Mouse (Mus musculus): ENCODE measurements around the gene Gm45021.

The Gm45021 gene

DNA sequence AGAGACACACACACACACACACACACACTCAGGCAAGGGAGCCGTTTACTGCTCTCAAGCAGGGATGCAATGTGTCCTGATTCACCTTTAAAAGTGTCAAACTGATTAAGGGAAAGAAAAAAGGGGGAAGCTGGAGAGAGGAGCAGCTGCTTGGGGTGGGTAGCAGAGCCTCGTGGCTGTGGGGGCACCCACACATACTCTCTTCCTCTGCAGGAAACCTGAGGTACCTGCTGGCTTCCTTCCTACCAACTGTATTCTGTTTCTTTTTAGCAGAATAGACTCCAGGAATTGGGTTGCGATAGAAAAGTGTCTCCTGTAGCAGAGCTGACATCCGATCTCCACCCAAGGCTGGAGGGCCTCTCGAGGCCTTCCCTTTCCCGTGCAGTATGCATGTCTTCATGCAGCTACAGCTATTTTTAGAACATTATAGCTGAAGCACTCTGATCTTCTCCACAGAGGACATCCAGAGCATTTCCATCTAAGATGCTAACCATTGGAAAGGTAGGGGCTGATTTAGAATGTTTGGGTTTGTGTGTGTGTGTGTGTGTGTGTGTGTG is at the start of gene Gm45021:
TSS of gene Gm45021 (plus strand) at position 417 of the 557 bp plus-strand sequence.
- DNase-seq (ENCODE audit: low spot score in 2 of 2): no peak

DNA sequence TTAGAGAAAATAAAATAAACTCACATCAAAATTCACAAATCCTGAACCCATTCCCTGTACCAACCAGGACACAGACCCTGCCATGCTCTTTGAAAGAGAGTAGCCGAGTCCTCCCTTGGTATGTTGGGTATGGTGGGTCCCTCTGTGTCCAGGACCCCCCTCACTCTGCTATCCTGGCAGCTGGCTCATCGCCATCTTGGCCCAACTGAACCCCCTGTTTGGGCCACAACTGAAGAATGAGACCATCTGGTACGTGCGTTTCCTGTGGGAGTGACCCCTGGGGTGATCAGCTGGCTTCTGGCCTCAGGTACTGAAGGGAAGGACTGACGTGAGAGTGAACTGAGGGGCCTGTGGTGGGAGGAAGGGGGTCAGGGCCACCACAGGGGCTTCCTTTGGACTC is 49.5 kb upstream of the Gm45021 start:
- DNase-seq (ENCODE audit: low spot score in 2 of 2): peak in 1 of 2 experiments; percentile 50

DNA sequence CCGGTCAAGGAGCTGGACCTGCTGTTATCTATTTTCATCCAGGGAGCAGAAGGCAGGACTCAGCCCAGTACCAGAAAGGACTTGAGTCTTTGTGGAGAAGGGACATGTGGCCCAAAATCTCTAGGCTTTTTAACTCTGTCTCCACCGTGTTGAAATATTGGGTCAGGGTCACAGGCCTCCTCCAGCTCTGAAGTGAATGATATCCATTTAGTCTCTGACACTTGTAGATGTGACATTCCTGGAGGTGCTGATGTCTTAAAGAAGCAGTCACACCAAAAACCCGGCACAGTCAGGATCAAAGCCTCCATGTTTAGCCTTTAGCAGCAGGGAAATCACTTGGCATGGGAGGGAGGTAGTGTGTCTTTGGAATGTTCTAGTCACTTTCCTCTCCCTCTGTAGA is 48.7 kb upstream of the Gm45021 start:
- DNase-seq (ENCODE audit: low spot score in 2 of 2): no peak

DNA sequence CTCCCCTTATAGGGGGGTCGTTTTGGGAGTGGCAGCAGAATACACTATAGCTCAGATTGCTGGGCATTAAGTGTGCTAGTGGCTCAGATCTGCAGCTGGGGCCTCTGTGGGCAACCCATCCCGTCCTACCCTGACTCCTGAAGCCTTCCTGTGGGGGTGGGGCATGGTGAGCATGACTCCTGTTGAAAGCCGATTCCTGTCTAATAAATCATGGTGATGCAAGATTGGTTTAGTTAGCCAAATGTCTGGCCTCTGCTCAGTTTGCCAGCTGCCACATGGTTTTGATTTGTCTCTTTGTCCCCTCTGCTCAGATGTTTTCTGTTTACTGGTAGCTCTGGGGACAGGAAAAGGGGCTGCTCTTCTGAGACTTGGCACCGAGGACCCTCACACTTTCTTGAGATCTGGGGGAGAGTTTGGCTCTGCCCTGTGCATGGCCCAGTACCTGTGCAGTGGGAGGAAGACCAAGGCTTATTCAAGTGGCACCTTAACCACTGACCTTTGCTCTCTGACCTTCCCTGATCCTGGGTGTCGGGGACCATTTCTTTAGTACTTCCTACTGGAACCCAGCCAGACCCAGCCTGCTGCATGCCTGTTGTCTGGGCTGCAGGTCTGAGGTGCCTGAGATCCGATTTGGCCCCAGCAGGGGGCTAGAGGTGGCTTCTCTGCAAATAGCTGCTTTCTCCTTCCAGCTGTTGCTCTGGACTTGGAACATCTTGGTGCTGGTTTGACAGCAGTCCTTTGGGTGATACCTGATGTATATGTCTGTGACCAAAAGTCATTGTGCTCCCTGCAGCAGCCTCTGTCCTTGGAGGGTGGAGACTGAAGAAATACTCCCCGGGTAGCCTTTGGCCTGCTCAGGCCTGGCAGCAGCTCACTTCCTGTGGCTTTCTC is 47.6 kb upstream of the Gm45021 start:
- DNase-seq (ENCODE audit: low spot score in 2 of 2): no peak

DNA sequence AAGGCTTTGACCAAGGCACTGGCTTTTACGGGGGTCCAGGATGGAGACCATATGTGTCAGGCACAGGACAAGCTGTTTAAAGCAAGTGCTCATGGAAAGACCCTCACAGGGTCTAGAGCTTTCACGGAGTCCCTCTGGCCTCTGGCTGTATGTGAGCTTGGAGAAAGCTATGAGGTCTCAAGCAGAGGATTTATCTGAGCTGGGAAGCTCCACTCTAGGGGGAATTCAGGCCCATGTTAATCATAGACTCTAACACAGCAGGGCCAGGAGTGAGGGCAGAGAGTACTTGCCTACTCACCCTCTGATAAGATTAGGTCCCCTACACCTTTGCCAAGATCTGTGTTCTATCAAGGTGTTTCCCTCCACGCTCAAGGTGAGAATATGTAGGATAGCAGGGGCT is 46.8 kb upstream of the Gm45021 start:
- DNase-seq (ENCODE audit: low spot score in 2 of 2): no peak

DNA sequence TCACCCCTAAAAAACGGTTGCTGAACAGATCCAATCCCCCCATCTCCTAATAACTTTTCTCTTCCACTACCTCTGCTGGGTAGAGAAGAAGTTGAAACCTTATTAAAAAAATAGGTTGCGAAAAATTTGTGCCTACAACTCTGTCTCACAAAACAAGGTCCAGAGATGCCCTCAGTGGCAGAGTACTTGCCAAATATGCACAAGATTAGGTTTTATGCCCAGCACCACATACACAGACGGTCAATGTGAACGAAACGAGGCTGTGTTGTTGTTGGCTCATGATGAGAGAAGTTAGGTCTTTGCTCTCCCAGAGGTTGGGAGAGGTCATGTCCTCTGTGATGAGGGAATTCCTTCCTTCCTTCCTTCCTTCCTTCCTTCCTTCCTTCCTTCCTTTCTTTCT is 44.2 kb upstream of the Gm45021 start:
- DNase-seq (ENCODE audit: low spot score in 2 of 2): no peak

DNA sequence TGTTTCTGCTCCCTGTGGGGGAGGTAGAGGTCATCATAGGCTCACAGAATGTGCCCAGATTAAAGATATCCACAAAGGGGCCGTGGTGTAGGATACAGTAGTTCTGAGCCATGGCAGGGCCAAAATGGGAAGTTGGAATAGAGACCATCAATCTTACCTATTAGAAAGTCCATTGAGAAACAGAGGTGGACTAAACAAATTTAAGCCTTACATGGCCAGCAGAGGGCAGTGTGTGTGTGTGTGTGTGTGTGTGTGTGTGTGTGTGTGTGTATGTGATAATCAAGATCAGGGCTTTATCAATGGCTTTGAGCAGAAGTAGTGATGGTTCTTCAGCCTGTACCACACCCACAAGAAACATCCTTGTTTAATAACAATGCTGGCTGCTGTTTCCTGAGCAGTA is 43.1 kb upstream of the Gm45021 start:
- no peak for DNase-seq (ENCODE audit: low spot score in 2 of 2)

DNA sequence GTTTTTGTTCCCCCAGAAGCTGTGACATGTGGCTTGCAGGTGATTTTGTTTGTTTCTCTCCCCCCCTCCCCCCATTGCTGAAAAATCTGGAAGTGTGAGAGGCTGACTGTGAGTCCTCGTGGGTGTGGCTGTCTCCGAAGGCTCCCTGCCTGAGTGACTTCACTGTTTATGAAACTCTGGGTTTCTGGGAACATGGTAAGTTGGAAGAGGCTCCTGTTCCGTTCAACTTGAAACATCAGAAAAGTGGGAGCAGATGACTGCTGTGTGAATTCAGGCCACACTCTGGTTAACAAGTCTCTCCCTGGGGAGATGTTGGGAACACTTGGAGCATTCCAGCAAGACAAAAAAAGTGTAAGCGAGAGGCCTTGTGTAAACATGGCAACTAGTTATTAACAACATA is 42.6 kb upstream of the Gm45021 start:
- DNase-seq (ENCODE audit: low spot score in 2 of 2): no peak

DNA sequence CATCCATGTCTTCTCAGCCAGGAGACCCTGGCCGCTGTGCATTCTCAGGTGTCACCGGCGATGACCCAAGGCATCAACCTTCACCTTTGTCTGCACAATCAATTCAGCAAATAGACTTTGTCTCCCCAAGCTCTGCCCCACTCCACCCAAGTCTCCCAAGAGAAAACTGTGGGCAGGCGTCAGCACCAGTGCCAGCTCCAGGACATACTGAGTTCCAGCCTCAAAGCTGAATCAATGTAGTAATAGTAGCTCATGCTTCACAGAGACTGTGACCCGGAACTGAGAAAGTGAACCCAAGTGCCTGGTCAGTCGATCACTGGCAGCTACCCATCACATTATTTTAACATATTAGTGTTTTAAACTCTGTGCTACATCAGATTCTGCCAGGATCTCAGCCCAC is 41.1 kb upstream of the Gm45021 start:
- DNase-seq (ENCODE audit: low spot score in 2 of 2): no peak

DNA sequence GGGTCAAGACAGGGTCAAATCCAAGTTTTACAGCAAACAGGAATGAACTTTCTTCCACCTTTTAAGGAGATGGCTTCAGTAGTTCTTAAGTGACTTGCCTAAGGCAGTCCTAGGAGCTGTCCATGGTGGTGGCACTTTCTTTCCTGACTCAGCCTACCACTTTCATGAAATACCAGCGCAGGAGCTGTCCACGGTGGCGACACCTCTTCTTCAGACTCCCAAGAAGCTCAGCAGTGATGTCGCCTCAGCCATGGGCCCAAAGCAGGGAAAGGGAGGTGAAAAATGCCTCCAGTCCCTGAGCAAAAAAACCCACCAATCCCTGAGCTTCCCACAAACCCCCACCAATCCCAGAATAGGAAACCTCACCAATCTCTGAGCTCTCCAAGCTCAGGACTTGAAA is 36.5 kb upstream of the Gm45021 start:
- no peak for DNase-seq (ENCODE audit: low spot score in 2 of 2)

DNA sequence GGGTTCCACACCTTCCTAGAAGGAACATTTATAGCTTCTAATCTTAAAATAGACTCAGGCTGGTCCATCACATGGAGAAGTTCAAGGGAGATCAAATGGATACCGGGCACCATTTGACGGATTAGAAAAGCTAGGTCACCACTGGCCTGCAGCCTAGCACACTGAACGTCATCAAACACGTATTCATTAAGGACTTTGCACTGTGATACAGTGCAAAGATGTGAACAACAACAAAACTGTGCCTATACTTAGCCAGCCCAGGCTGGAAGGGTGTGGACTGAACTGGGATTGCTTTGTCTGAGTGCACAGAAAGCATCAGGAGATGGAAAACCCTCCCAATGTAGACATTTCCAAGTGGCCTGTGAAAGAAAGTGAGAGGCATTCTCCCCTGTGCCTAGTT is 35.6 kb upstream of the Gm45021 start:
- no peak for DNase-seq (ENCODE audit: low spot score in 2 of 2)

DNA sequence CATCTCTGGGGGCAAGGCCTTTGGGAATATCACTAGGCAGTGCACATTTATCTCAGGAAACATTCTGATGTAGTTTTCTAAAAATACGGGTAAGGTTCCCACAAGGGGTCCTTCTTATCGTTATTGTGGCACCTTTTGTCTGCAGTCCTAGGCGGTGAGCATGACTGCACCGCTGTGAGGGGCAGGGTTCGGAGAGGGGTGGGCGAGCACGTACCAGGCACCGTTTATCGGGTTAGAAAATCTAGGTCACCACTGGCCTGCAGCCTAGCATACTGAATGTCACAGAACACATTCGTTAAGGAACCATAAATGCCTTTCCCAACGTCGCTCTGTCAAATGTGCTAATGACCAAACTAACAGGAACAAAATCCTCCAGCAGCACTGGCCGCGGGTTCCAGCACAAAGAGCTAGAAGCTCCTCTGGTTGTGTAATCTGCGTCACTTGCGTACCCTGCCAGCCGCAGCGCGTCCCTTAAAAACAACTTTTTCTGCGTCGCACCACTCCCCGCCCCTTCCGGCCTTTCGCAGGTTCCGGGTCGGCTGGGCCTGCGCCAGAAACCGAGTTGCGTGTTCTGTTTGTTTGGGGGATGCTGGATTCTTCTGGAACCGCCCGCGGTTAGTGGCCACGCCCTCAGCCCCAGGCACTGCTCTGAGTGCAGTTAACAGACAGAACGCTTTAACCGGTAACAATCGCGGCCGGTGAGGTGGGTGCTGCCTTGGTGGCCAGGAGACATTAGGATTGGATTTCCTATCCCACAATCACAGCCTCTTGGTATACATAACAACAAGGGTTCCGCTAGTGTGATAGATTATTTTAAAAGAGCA is 34.9 kb upstream of the Gm45021 start, which contains the start of gene Lrrc61:
TSS of gene Lrrc61 (plus strand) at position 517 of the 824 bp plus-strand sequence.
- peak; percentile 98 to 99 for DNase-seq (ENCODE audit: low spot score in 2 of 2)

DNA sequence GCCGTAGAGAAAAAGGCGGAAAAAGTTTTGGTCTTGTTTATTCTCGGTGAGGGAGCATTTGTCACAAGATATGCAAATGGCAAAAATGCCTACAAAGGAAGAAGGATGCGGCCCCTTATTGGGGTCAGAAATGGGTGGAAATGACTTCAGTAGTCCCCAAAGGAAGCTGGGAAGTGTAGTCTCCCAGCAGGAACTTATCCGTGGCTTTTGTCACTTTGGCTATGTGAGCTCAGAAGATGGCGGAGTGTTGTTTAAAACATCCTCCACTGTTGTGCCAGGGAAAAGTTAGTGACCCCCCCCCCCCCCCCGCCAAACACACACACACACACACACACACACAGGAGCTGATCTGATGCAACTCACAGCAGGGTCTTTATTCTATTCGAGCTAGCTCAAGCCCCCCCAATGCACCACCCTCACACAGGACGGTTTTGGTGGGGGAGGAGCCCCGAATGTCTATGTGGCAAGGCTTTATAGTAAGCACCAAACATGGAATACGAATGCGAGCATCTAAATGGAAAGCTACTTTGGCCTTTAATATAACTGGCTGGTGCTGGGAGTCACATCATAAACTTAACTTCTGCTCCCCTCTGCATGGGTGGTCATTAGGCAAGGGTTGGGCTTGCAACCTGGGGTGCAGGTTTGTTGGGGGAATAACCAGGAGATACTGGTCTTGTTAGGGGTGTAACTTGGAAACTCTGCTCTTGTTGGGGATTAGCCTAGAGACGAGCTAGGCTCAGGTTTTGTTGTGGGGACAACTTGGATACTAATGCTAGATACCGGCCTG is 34.1 kb upstream of the Gm45021 start:
- DNase-seq (ENCODE audit: low spot score in 2 of 2): peak; percentile 79 to 85

DNA sequence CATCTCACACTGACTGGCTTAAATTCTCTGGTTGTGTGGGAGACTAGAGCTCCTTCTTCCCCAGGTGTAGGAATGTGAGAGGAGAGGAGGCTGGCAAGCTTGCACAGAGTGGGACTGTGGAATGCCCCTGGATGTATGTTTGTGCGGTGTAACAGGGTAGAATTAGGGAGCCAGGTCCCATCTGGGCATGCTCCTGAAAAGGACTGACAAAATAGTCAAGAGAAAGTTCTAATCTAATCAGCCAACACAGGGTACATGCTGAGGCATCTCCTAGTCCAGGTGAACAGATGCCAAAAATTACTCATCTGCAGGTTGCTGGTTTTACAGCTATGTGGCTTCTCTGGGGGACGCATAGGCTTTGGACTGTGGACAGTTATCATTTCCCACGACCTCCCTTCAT is 33.5 kb upstream of the Gm45021 start:
- DNase-seq (ENCODE audit: low spot score in 2 of 2): no peak

DNA sequence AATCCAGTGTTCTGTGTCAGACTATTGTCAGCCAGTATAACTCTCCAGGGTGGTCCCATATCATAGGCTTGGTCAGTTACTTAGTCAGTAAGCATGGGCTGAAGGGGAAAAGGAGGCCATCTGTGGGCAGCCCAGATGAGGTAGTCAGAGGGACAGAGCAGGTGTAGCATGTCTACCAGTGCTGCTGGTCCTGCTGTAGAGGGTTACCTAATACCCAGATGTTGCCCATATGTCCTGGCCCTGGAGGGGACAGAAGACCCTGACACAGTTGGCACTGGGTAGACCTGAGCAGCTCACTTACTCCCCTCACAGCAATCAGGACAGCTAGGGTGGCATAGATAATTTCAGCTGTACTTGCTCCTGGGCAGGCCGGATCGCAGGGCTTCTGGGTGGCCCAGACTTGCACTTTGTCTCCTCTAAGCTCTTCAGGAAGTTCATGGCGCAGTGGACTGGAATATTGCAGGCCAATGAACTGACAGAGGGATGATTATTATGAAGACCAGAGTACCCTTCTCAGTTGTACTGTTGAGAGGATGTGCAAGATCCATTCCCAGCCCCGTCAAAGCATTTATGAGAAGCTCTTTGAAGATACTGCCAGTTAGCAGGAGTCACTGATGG is 23.6 kb upstream of the Gm45021 start:
- DNase-seq (ENCODE audit: low spot score in 2 of 2): no peak

DNA sequence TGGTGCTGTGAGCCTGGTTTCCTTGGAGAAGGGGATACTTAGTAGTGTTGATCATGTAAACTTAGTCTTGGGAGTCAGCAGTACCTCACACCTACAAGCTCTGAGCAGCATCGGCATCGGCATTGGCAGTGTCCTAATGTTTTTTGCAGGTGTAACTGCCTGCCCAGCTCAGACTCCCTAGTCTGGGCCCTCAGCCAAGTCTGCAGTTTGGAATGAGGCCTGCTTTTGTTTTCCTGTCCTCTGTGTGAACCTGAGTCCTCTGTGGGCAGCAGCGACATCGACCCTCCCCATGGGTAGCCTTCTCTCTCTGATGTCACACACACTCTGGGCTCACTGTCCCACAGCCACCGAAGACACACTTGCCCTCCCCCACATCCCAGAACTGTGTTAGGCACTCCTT is 23.1 kb upstream of the Gm45021 start:
- no peak for DNase-seq (ENCODE audit: low spot score in 2 of 2)

DNA sequence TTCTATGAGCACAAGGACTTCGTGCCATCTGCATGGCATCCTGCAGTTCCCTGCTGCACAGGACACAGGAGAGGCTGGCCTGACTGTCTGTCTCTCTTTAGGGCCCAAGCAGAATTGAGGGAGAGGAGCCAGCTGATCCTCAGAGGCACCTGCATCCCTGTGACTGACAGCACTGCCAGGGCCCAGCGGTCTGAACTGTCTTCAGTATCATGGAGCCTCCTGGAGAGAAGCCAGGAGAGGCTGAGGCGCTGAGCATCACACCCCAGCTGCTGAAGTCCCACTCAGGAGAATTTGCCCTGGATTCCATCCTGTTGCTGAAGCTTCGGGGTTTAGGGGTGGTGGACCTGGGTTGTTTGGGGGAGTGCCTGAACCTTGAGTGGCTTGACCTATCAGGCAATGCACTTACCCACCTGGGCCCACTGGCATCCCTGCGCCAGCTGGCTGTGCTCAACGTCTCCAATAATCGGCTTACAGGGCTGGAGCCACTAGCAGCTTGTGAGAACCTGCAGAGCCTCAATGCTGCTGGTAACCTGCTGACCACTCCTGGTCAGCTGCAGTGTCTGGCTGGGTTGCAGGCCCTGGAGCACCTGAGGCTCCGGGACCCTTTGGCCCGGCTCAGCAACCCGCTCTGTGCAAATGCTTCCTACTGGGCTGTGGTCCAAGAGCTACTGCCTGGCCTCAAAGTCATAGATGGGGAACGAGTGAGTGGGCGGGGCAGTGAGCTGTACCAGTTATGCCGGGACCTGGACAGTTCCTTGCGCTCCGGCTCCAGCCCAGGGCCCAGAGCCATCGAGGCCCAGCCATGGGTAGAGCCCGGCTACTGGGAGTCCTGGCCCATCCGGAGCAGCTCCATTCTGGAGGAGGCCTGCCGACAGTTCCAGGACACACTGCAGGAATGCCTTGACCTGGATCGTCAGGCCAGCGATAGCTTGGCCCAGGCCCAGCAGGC is 21.1 kb upstream of the Gm45021 start:
- no peak for DNase-seq (ENCODE audit: low spot score in 2 of 2)

DNA sequence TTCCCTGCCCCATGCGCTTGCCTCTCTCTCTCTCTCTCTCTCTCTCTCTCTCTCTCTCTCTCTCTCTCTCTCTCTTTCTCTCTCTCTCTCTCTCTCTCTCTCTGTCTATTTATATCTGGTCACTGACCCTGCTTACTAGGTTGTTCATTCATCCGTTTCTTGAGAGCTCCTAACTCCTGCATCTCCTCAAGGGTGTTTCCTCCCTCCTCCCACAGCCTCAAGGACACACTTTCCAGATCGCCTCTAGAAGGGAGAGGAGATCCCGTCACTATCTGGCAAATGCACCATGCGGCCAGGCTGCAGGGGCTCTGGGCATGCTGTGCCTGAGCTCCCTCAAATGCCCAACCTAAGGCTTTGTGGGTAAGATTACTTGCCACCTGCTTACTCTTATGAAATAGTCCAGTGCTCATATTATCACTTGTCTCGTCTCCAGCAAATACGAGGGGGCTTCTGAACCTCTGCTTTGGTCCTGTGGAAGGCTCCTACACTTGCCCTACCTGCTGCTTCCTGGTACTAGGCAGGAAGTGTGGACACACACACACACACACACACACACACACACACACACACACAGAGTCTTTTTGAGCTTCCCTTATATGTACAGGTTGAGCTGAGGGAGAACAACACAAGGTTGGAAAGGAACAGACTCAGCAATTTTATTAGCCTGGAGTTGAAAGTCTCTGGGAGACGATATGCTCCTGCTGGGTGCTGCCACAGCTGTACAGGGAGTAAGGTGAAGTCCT is 20.2 kb upstream of the Gm45021 start:
- DNase-seq (ENCODE audit: low spot score in 2 of 2): no peak

DNA sequence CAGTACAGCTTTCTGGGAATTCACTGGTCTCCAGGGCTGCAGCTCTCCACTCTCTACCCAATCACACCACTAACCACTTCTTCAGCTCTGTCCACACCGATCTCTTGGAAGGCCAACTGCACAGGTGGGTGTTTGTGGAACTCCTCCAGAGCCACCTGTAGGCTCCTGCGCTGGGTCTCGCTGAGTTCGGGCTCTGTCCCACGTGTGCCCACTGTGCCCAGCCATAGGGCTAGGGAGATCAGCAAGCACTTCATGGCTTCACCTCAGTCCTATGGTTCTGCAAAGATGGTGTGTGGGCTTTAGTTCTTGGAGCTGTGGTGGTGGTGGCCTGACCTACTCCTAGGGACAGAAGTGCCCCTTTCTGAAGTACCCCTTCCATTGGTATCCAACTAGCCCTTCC is 17.4 kb upstream of the Gm45021 start:
- no peak for DNase-seq (ENCODE audit: low spot score in 2 of 2)

Measured in right cerebral cortex, postnatal 10 days (tissue).